Mouse (Mus musculus) adrenal gland, postnatal 4 days (tissue): ENCODE results near the gene Fam166a. TPM values are rescaled to one million over a fixed set of nuclear protein-coding genes. Genes with fewer than 3 reads are reported as not detected.

Experiments
- DNase-seq, 2 experiments: peaks; one replicate each; pipeline ENCODE4 v3.0.0; 2021 to 2022; ENCODE audit warnings: low spot score in 2 of 2, mixed read lengths in 2 of 2
- total RNA-seq, 2 experiments: library from RNA; stranded (reverse); gene quantifications; 2 replicates each; pipeline ENCODE4 v1.2.3; 2021

Fam166a gene
- total RNA-seq, 2 experiments from 2014 or later = 0.45 to 0.68 TPM

GRCm38 (mm10) chr2:25184496-25184895, 34.0 kb upstream of the Fam166a start:
- no peak for DNase-seq

- DNase-seq = no peak
Measured at GRCm38 (mm10) chr2:25185625-25186574, 32.6 kb upstream of the Fam166a start.

- DNase-seq = no peak
Measured at GRCm38 (mm10) chr2:25186575-25186930, 32.0 kb upstream of the Fam166a start.

GRCm38 (mm10) chr2:25187841-25188240, 30.7 kb upstream of the Fam166a start:
- no peak for DNase-seq

GRCm38 (mm10) chr2:25193330-25193770, 25.2 kb upstream of the Fam166a start:
- DNase-seq = peak in 1 of 2 experiments; percentile 58

- DNase-seq = no peak
Measured at GRCm38 (mm10) chr2:25194006-25194405, 24.5 kb upstream of the Fam166a start.

GRCm38 (mm10) chr2:25194486-25195171, 23.9 kb upstream of the Fam166a start:
- no peak for DNase-seq

- no peak for DNase-seq
Measured at GRCm38 (mm10) chr2:25195211-25196156, 23.1 kb upstream of the Fam166a start.

GRCm38 (mm10) chr2:25196172-25196954, 22.2 kb upstream of the Fam166a start, which contains the start of gene Tor4a:
Gene Tor4a, minus strand, starts transcription at chr2:25196886.
- peak; percentile 46 to 76 for DNase-seq

GRCm38 (mm10) chr2:25197191-25197590, 21.4 kb upstream of the Fam166a start:
- DNase-seq = no peak

GRCm38 (mm10) chr2:25197946-25198345, 20.6 kb upstream of the Fam166a start:
- no peak for DNase-seq

GRCm38 (mm10) chr2:25200631-25201030, 17.9 kb upstream of the Fam166a start:
- DNase-seq = no peak

- no peak for DNase-seq
Measured at GRCm38 (mm10) chr2:25203631-25204214, 14.8 kb upstream of the Fam166a start.

GRCm38 (mm10) chr2:25207593-25207992, 11.0 kb upstream of the Fam166a start:
- no peak for DNase-seq

GRCm38 (mm10) chr2:25210686-25211085, 7.9 kb upstream of the Fam166a start:
- no peak for DNase-seq

GRCm38 (mm10) chr2:25211121-25211670, 7.3 kb upstream of the Fam166a start, which contains the start of gene Nelfb:
Gene Nelfb, minus strand, starts transcription at chr2:25211489.
- DNase-seq = peak; percentile 76 to 84

GRCm38 (mm10) chr2:25213266-25213865, 5.2 kb upstream of the Fam166a start:
- DNase-seq = no peak

- no peak for DNase-seq
Measured at GRCm38 (mm10) chr2:25214444-25214843, 4.1 kb upstream of the Fam166a start, which contains the start of gene Stpg3. Gene Stpg3, minus strand, starts transcription at chr2:25214637.

- DNase-seq = no peak
Measured at GRCm38 (mm10) chr2:25217666-25218065, 879 bp upstream of the Fam166a start.
